Mouse (Mus musculus): ENCODE results near the gene Gm44805. TPM values are rescaled to one million over a fixed set of nuclear protein-coding genes. Genes with fewer than 3 reads are reported as not detected.
A peak's percentile ranks its signal among the peaks of the same experiment; 100 is the strongest.

The Gm44805 gene
- polyA plus RNA-seq, 2 experiments: 3.3 to 48.5 TPM

GRCm38 (mm10) chr7:19671511-19671910 lies 9.7 kb downstream of the Gm44805 start:
- Histone ChIP-seq H3K9ac (replicated peaks) (no peak overlapping the region), H3K9me3 (ENCODE audit: control insufficient read depth, low read length) (no peaks in the 10 kb centered on the region), H3K4me2 (ENCODE audit: low read depth) (no peak overlapping the region), H3K27ac (no peak overlapping the region), H3K4me3 (ENCODE audit: insufficient read depth in 1 of 2, low read depth in 2 of 2, low read length in 2 of 2) (no peak overlapping the region), H3K27me3 (ENCODE audit: control insufficient read depth, insufficient read depth, low read length) (no peaks in the 10 kb centered on the region), H3K36me3 (replicated peaks; ENCODE audit: control insufficient read depth, insufficient read depth, low read depth) (no peaks in the 10 kb centered on the region), H3K4me1 (replicated peaks; ENCODE audit: control insufficient read depth in 2 of 2, insufficient read depth in 2 of 2, low read length in 1 of 2) (peaks cover 0 to 7% of the 10 kb centered on the region in 2 experiments; a peak in 2 of 4 replicates)
- WGBS (ENCODE audit: insufficient replicate concordance): 70% methylated on average over 10 of the region's 10 CpGs
- ATAC-seq (ENCODE audit: insufficient read depth) (no peak), DNase-seq (ENCODE audit: low read depth in 3 of 3, low spot score in 3 of 3) (no peak)
- TF ChIP-seq CTCF (IDR thresholded peaks at IDR 0.05; ENCODE audit: low read depth): no peak
- TF ChIP-seq EP300 (IDR thresholded peaks at IDR 0.05; ENCODE audit: low read depth): no peak

GRCm38 (mm10) chr7:19668947-19669721 lies 12.1 kb downstream of the Gm44805 start:
- no peaks in the 10 kb centered on the region for H3K27me3 ChIP-seq (ENCODE audit: control insufficient read depth, insufficient read depth, low read length)
- TF ChIP-seq CTCF (IDR thresholded peaks at IDR 0.05; ENCODE audit: low read depth) (peak; percentile 98), EP300 (IDR thresholded peaks at IDR 0.05; ENCODE audit: low read depth) (no peak)
- peak overlapping the region; percentile 43 for H3K4me2 ChIP-seq (ENCODE audit: low read depth)
- WGBS (ENCODE audit: insufficient replicate concordance): 5% methylated on average over 10 of the region's 10 CpGs
- H3K9me3 ChIP-seq (ENCODE audit: control insufficient read depth, low read length): no peaks in the 10 kb centered on the region
- ATAC-seq (ENCODE audit: insufficient read depth) (peak; percentile 45), DNase-seq (ENCODE audit: low read depth in 3 of 3, low spot score in 3 of 3) (peak; percentile 77 to 84 (median 79))
- no peaks in the 10 kb centered on the region for H3K36me3 ChIP-seq (replicated peaks; ENCODE audit: control insufficient read depth, insufficient read depth, low read depth)
- H3K4me3 ChIP-seq (ENCODE audit: insufficient read depth in 1 of 2, low read depth in 2 of 2, low read length in 2 of 2): no peak overlapping the region
- H3K27ac ChIP-seq: no peak overlapping the region; the same call in 1 of the 2 replicates
- peaks cover 7 to 11% of the 10 kb centered on the region in 2 experiments for H3K4me1 ChIP-seq (replicated peaks; ENCODE audit: control insufficient read depth in 2 of 2, insufficient read depth in 2 of 2, low read length in 1 of 2)
- no peak overlapping the region for H3K9ac ChIP-seq (replicated peaks)

DNA sequence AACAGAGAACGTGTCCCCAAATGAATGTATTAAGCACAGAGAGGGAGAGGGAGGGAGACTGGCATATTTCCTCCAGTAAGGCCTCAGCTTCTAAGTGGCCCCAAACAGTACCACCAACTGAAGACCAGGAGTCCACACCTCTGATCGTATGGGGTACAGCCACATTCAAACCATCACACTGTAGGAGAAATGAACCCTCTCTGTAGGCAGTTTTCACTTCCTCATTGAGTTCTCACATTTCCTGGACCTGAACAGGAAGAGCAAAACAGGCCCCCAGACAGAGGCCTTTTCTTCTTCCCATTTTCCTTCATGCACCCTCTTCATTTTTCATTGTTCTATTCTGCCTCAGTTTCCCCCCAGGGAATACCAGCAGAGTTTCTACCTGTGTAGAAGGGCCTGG lies 13.8 kb downstream of the Gm44805 start:
- peaks cover 2% of the 10 kb centered on the region; the same call in 1 of the 2 replicates for H3K36me3 ChIP-seq (replicated peaks; ENCODE audit: control insufficient read depth, insufficient read depth, low read depth)
- no peaks in the 10 kb centered on the region for H3K27me3 ChIP-seq (ENCODE audit: control insufficient read depth, insufficient read depth, low read length)
- H3K4me1 ChIP-seq (replicated peaks; ENCODE audit: control insufficient read depth in 2 of 2, insufficient read depth in 2 of 2, low read length in 1 of 2): peaks cover 14 to 19% of the 10 kb centered on the region in 2 experiments
- no peak overlapping the region for H3K4me3 ChIP-seq (ENCODE audit: insufficient read depth in 1 of 2, low read depth in 2 of 2, low read length in 2 of 2)
- no peaks in the 10 kb centered on the region for H3K9me3 ChIP-seq (ENCODE audit: control insufficient read depth, low read length)
- DNase-seq (ENCODE audit: low read depth in 3 of 3, low spot score in 3 of 3): no peak
- H3K27ac ChIP-seq: no peak overlapping the region
- no peak overlapping the region for H3K9ac ChIP-seq (replicated peaks)
- H3K4me2 ChIP-seq (ENCODE audit: low read depth): no peak overlapping the region
- 66% methylated on average over 2 of the region's 2 CpGs for WGBS (ENCODE audit: insufficient replicate concordance)
- TF ChIP-seq CTCF (IDR thresholded peaks at IDR 0.05; ENCODE audit: low read depth): no peak
- no peak for TF ChIP-seq EP300 (IDR thresholded peaks at IDR 0.05; ENCODE audit: low read depth)
- no peak for ATAC-seq (ENCODE audit: insufficient read depth)

DNA sequence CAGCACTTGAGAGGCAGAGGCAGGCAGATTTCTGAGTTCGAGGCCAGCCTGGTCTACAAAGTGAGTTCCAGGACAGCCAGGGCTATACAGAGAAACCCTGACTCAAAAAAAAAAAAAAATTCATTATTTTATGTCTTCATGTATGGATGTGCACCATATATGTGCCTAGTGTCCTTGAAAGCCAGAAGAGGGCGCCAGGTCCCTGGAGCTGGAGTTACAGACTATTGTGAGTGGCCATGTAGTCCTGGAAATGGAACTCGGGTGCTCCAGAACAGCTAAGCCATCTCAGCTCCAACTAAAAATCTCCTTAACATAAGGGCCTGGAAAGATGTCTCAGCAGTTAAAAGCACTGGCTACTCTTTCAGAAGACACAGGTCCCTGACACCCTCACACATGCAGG lies 14.5 kb downstream of the Gm44805 start:
- TF ChIP-seq EP300 (IDR thresholded peaks at IDR 0.05; ENCODE audit: low read depth) (no peak), CTCF (IDR thresholded peaks at IDR 0.05; ENCODE audit: low read depth) (peak; percentile 52)
- no peak for DNase-seq (ENCODE audit: low read depth in 3 of 3, low spot score in 3 of 3)

More for the DNA sequence above, 14.5 kb downstream of the Gm44805 start:
- Histone ChIP-seq H3K4me1 (replicated peaks; ENCODE audit: control insufficient read depth in 2 of 2, insufficient read depth in 2 of 2, low read length in 1 of 2) (peaks cover 14 to 19% of the 10 kb centered on the region in 2 experiments), H3K27ac (no peak overlapping the region), H3K9me3 (ENCODE audit: control insufficient read depth, low read length) (no peaks in the 10 kb centered on the region), H3K9ac (replicated peaks) (no peak overlapping the region), H3K4me2 (ENCODE audit: low read depth) (no peak overlapping the region), H3K27me3 (ENCODE audit: control insufficient read depth, insufficient read depth, low read length) (no peaks in the 10 kb centered on the region), H3K36me3 (replicated peaks; ENCODE audit: control insufficient read depth, insufficient read depth, low read depth) (peaks cover 5% of the 10 kb centered on the region), H3K4me3 (ENCODE audit: insufficient read depth in 1 of 2, low read depth in 2 of 2, low read length in 2 of 2) (no peak overlapping the region)
- ATAC-seq (ENCODE audit: insufficient read depth): no peak
- WGBS (ENCODE audit: insufficient replicate concordance): 53% methylated on average over 3 of the region's 3 CpGs
